9 mouse cellular contexts compared by ENCODE assay signal in genomic region chrX:114473782-114474731, GRCm38 (mm10). TPM values are rescaled to one million over a fixed set of nuclear protein-coding genes. Genes with fewer than 3 reads are reported as not detected.
DNase-seq lines count a peak whose midpoint lies in the region; ATAC-seq and TF ChIP-seq lines count a peak whose summit lies in the region.
"Had no signal": no experiment of that assay in that cellular context is flagged by ENCODE, and none has a peak within 500 bp of the region (broad histone marks: within the 10 kb centered on the region; RNA-seq: fewer than 3 reads in every experiment).

Klhl4 (plus strand) TSS chrX:114474333.

- no peaks in the 10 kb centered on the region for H3K79me2 ChIP-seq in liver, adult 2 months (ENCODE audit: control insufficient read depth, insufficient read depth, low read length)

- H3K9ac ChIP-seq in liver, adult 2 months (ENCODE audit: low read depth, low read length) = no peak within 1 kb of the TSS
- peak within 1 kb of the TSS; percentile 22 for H3K9ac ChIP-seq in forebrain, embryonic 15.5 days (replicated peaks)
- H3K9ac ChIP-seq in hindbrain, embryonic 13.5 days = peak within 1 kb of the TSS; percentile 43; the same call in 1 of the 2 replicates
- H3K9ac ChIP-seq in stomach, embryonic 16.5 days (ENCODE audit: low read length) = no peak within 1 kb of the TSS; the same call in 1 of the 2 replicates

- no peaks in the 10 kb centered on the region for H3K36me3 ChIP-seq in liver, adult 2 months (ENCODE audit: control insufficient read depth, insufficient read depth, low read length)
- H3K36me3 ChIP-seq in forebrain, embryonic 15.5 days = no peaks in the 10 kb centered on the region
- no peaks in the 10 kb centered on the region for H3K36me3 ChIP-seq in hindbrain, embryonic 13.5 days
- H3K36me3 ChIP-seq in stomach, embryonic 16.5 days (ENCODE audit: control insufficient read depth, insufficient read depth, low read length) = no peaks in the 10 kb centered on the region
- H3K36me3 ChIP-seq: G1E had no signal

- H3K4me3 ChIP-seq in liver, adult 2 months (ENCODE audit: insufficient read depth, low read depth, low read length) = peak within 1 kb of the TSS; percentile 49
- peak within 1 kb of the TSS; percentile 30 for H3K4me3 ChIP-seq in forebrain, embryonic 15.5 days
- peak within 1 kb of the TSS; percentile 36 for H3K4me3 ChIP-seq in hindbrain, embryonic 13.5 days
- H3K4me3 ChIP-seq in stomach, embryonic 16.5 days (replicated peaks; ENCODE audit: low read length) = peak within 1 kb of the TSS; percentile 35

- no peaks in the 10 kb centered on the region for H3K9me3 ChIP-seq in forebrain, embryonic 15.5 days
- no peaks in the 10 kb centered on the region for H3K9me3 ChIP-seq in hindbrain, embryonic 13.5 days
- no peaks in the 10 kb centered on the region for H3K9me3 ChIP-seq in stomach, embryonic 16.5 days (replicated peaks; ENCODE audit: control insufficient read depth, low read length)
- H3K9me3 ChIP-seq: G1E had no signal

- peak within 1 kb of the TSS; percentile 44; the same call in 1 of the 2 replicates for H3K27ac ChIP-seq in liver, adult 2 months (replicated peaks; ENCODE audit: insufficient read depth, low read depth, low read length)
- H3K27ac ChIP-seq in forebrain, embryonic 15.5 days (replicated peaks) = no peak within 1 kb of the TSS; the same call in 1 of the 2 replicates
- peak within 1 kb of the TSS; percentile 18; the same call in 1 of the 2 replicates for H3K27ac ChIP-seq in hindbrain, embryonic 13.5 days
- H3K27ac ChIP-seq in stomach, embryonic 16.5 days (ENCODE audit: low read length) = peak within 1 kb of the TSS; percentile 33; the same call in 1 of the 2 replicates

- peak; percentile 0 for DNase-seq in liver, adult 2 months (ENCODE audit: extremely low read depth, low read depth, low spot score)
- DNase-seq in liver = no peak
- peak; percentile 2 to 13 for DNase-seq in layer of hippocampus, postnatal 10 days (ENCODE audit: low spot score in 2 of 2)
- DNase-seq in cerebellum, postnatal 36 days = no peak

- 18% methylated on average over 14 of the region's 14 CpGs for WGBS in liver, adult 2 months
- WGBS in forebrain, embryonic 15.5 days = 34% methylated on average over 14 of the region's 14 CpGs
- WGBS in hindbrain, embryonic 13.5 days = 34% methylated on average over 14 of the region's 14 CpGs
- WGBS in stomach, embryonic 16.5 days = 25% methylated on average over 14 of the region's 14 CpGs

- H3K27me3 ChIP-seq in liver, adult 2 months (ENCODE audit: control insufficient read depth, insufficient read depth, low read length) = no peaks in the 10 kb centered on the region
- no peaks in the 10 kb centered on the region for H3K27me3 ChIP-seq in forebrain, embryonic 15.5 days
- no peaks in the 10 kb centered on the region for H3K27me3 ChIP-seq in hindbrain, embryonic 13.5 days
- H3K27me3 ChIP-seq in stomach, embryonic 16.5 days (ENCODE audit: control insufficient read depth, insufficient read depth, low read length) = no peaks in the 10 kb centered on the region

- no peaks in the 10 kb centered on the region for H3K4me1 ChIP-seq in liver, adult 2 months (ENCODE audit: control insufficient read depth, insufficient read depth, low read length)
- H3K4me1 ChIP-seq in forebrain, embryonic 15.5 days = no peaks in the 10 kb centered on the region
- H3K4me1 ChIP-seq in hindbrain, embryonic 13.5 days (replicated peaks) = 0 out of 2 replicates have a peak, but pooled peaks cover 3% of the 10 kb centered on the region
- H3K4me1 ChIP-seq in stomach, embryonic 16.5 days (ENCODE audit: control insufficient read depth, insufficient read depth, low read length) = no peaks in the 10 kb centered on the region

- TF ChIP-seq POLR2A in liver, adult 2 months (IDR thresholded peaks at IDR 0.05; ENCODE audit: extremely low read depth, insufficient read depth, low read length) = no peak

- peak; percentile 55; the same call in 1 of the 2 replicates for ATAC-seq in forebrain, embryonic 15.5 days (replicated peaks)
- peak; percentile 86; the same call in 1 of the 2 replicates for ATAC-seq in hindbrain, embryonic 13.5 days (ENCODE audit: low FRiP score)
- ATAC-seq in megakaryocyte progenitor cell, adult 5-6 weeks (replicated peaks; ENCODE audit: poor library complexity) = peak; percentile 57
- ATAC-seq in stomach, embryonic 16.5 days (ENCODE audit: insufficient read depth, low FRiP score) = peak; percentile 82

- no peak for TF ChIP-seq CTCF in liver, adult 2 months (IDR thresholded peaks at IDR 0.05; ENCODE audit: low read depth, low read length)

- H3K4me2 ChIP-seq in forebrain, embryonic 15.5 days (replicated peaks) = peak within 1 kb of the TSS; percentile 35
- peak within 1 kb of the TSS; percentile 48 for H3K4me2 ChIP-seq in hindbrain, embryonic 13.5 days
- H3K4me2 ChIP-seq in stomach, embryonic 16.5 days (ENCODE audit: low read depth, low read length) = peak within 1 kb of the TSS; percentile 32

RNA-seq across cellular contexts. Expression of gene Klhl4, which starts in this region (rescaled TPM):
- 0.94 and 1.6 TPM in 2 replicates for total RNA-seq in liver, adult 2 months (2014; rRNA removed)
- 0.06 and 0.07 TPM in 2 replicates for polyA plus RNA-seq in liver, adult 2 months (2012; rRNA removed)
- 4.3 and 4.4 TPM in 2 replicates for polyA plus RNA-seq in forebrain, embryonic 15.5 days (2015; fragmentation: Nextera tagmentation; extraction: Ambion mirVana)
- polyA plus RNA-seq in hindbrain, embryonic 13.5 days (2015; fragmentation: Nextera tagmentation; extraction: Ambion mirVana) = 6.7 and 7.8 TPM in 2 replicates
- total RNA-seq in layer of hippocampus, postnatal 10 days (2021) = 1 to 10 TPM; 3.9 to 4.2 TPM
- 0.22 and 0.30 TPM in 2 replicates for total RNA-seq in megakaryocyte progenitor cell, adult 5-6 weeks (2015)
- 1.2 TPM in 1 of 2 replicates, not detected in the other for total RNA-seq in megakaryocyte progenitor cell, adult 5-6 weeks (2017)
- polyA plus RNA-seq in stomach, embryonic 16.5 days (2015; fragmentation: Nextera tagmentation; extraction: Ambion mirVana) = 7.7 and 10.5 TPM in 2 replicates
- total RNA-seq: G1E had no signal
- polyA plus RNA-seq: G1E had no signal

Comparison
In these comparisons a context has a peak if more than half of its experiments do, and no peak if none do; other contexts are left out.
1. DNase-seq: peak in liver, adult 2 months (single experiment) and layer of hippocampus, postnatal 10 days (2 of 2); none in liver (single experiment) and cerebellum, postnatal 36 days (0 of 2).
2. H3K9ac ChIP-seq: peak in forebrain, embryonic 15.5 days (single experiment) and hindbrain, embryonic 13.5 days (single experiment); none in liver, adult 2 months (single experiment) and stomach, embryonic 16.5 days (single experiment).
3. Peak in every context shown above with its lines, with median percentiles within 50 percentile points of each other: H3K4me3 ChIP-seq, ATAC-seq and H3K4me2 ChIP-seq.